Mouse (Mus musculus) ES-Bruce4 (cell line): Measurements from ENCODE around the gene Zfp697. TPM values are rescaled to one million over a fixed set of nuclear protein-coding genes. Genes with fewer than 3 reads are reported as not detected.
"Not testable (repeated sequence)": the region's sequence is repeated elsewhere in the genome, so short reads cannot be mapped to it uniquely, and the experiment has no call there.

Experiments
- H3K27ac ChIP-seq: 2 replicates; pipeline ENCODE4 v1.5.1; 2012; ENCODE audit warnings: low read length, inconsistent platforms; ENCODE audit not compliant: insufficient read depth
- H3K27me3 ChIP-seq: 2 replicates; pipeline ENCODE4 v1.6.1; 2012; ENCODE audit warnings: mild to moderate bottlenecking, low read length, inconsistent platforms; ENCODE audit not compliant: control insufficient read depth, poor library complexity, insufficient read depth, severe bottlenecking
- H3K36me3 ChIP-seq: 2 replicates; pipeline ENCODE4 v1.6.1; 2012; ENCODE audit warnings: inconsistent platforms, mild to moderate bottlenecking, low read length, moderate library complexity; ENCODE audit not compliant: control insufficient read depth, poor library complexity, insufficient read depth, severe bottlenecking
- H3K4me1 ChIP-seq: one replicate; pipeline ENCODE4 v1.8.1; 2011; ENCODE audit warnings: low read length; ENCODE audit not compliant: control insufficient read depth, insufficient read depth
- H3K4me3 ChIP-seq: 2 replicates; pipeline ENCODE4 v1.5.1; 2011; ENCODE audit warnings: low read depth, mild to moderate bottlenecking, low read length
- H3K9ac ChIP-seq: 2 replicates; pipeline ENCODE4 v1.6.1; 2012; ENCODE audit warnings: low read depth, mild to moderate bottlenecking, inconsistent platforms; ENCODE audit not compliant: poor library complexity, severe bottlenecking
- H3K9me3 ChIP-seq: replicated peaks from 2 replicates; pipeline ENCODE4 v1.6.1; 2012; ENCODE audit warnings: mild to moderate bottlenecking, low read length, inconsistent platforms; ENCODE audit not compliant: control insufficient read depth, poor library complexity, insufficient read depth, severe bottlenecking
- polyA plus RNA-seq: library from polyadenylated mRNA; stranded (reverse); fragments of >200 nt; gene quantifications from 2 replicates; pipeline ENCODE4 v1.2.4, GENCODE M21; 2011; ENCODE audit warnings: low read depth; ENCODE audit not compliant: missing spikeins, insufficient read depth, insufficient read length

Zfp697 gene
- polyA plus RNA-seq, 1 experiment, result 8.2 TPM

- not testable (repeated sequence) for H3K27me3 ChIP-seq, H3K36me3 ChIP-seq, H3K9me3 ChIP-seq, H3K9ac ChIP-seq, H3K4me3 ChIP-seq, H3K4me1 ChIP-seq, H3K27ac ChIP-seq
Observed at GRCm38 (mm10) chr3:98547641-98548040, 165.4 kb downstream of the Zfp697 start.

GRCm38 (mm10) chr3:98548495-98548894 lies 166.2 kb downstream of the Zfp697 start:
- not testable (repeated sequence) for H3K36me3 ChIP-seq, H3K9me3 ChIP-seq, H3K4me1 ChIP-seq, H3K4me3 ChIP-seq, H3K27me3 ChIP-seq, H3K9ac ChIP-seq, H3K27ac ChIP-seq

GRCm38 (mm10) chr3:98550215-98550614 lies 168.0 kb downstream of the Zfp697 start:
- H3K9ac ChIP-seq, H3K4me3 ChIP-seq, H3K27me3 ChIP-seq, H3K4me1 ChIP-seq, H3K36me3 ChIP-seq, H3K9me3 ChIP-seq, H3K27ac ChIP-seq: not testable (repeated sequence)

GRCm38 (mm10) chr3:98550832-98551231 lies 168.6 kb downstream of the Zfp697 start:
- H3K36me3 ChIP-seq, H3K27me3 ChIP-seq, H3K4me1 ChIP-seq, H3K27ac ChIP-seq, H3K9ac ChIP-seq, H3K4me3 ChIP-seq, H3K9me3 ChIP-seq: not testable (repeated sequence)

- H3K4me3 ChIP-seq, H3K27ac ChIP-seq, H3K9me3 ChIP-seq, H3K9ac ChIP-seq, H3K36me3 ChIP-seq, H3K4me1 ChIP-seq, H3K27me3 ChIP-seq: not testable (repeated sequence)
Observed at GRCm38 (mm10) chr3:98560711-98561110, 178.4 kb downstream of the Zfp697 start.

GRCm38 (mm10) chr3:98563831-98564230 lies 181.6 kb downstream of the Zfp697 start:
- H3K9me3 ChIP-seq, H3K27ac ChIP-seq, H3K27me3 ChIP-seq, H3K4me1 ChIP-seq, H3K36me3 ChIP-seq, H3K9ac ChIP-seq, H3K4me3 ChIP-seq: not testable (repeated sequence)

- not testable (repeated sequence) for H3K36me3 ChIP-seq, H3K27ac ChIP-seq, H3K9me3 ChIP-seq, H3K27me3 ChIP-seq, H3K4me3 ChIP-seq, H3K9ac ChIP-seq, H3K4me1 ChIP-seq
Observed at GRCm38 (mm10) chr3:98564894-98565293, 182.6 kb downstream of the Zfp697 start.

GRCm38 (mm10) chr3:98567717-98568116 lies 185.5 kb downstream of the Zfp697 start:
- not testable (repeated sequence) for H3K9ac ChIP-seq, H3K4me3 ChIP-seq, H3K27me3 ChIP-seq, H3K27ac ChIP-seq, H3K9me3 ChIP-seq, H3K36me3 ChIP-seq, H3K4me1 ChIP-seq

GRCm38 (mm10) chr3:98581024-98581423 lies 198.8 kb downstream of the Zfp697 start:
- H3K27ac ChIP-seq, H3K9ac ChIP-seq, H3K9me3 ChIP-seq, H3K36me3 ChIP-seq, H3K4me3 ChIP-seq, H3K4me1 ChIP-seq, H3K27me3 ChIP-seq: not testable (repeated sequence)

GRCm38 (mm10) chr3:98582202-98582601 lies 199.9 kb downstream of the Zfp697 start:
- H3K4me1 ChIP-seq, H3K9me3 ChIP-seq, H3K27me3 ChIP-seq, H3K4me3 ChIP-seq, H3K36me3 ChIP-seq, H3K9ac ChIP-seq, H3K27ac ChIP-seq: not testable (repeated sequence)
